Mouse (Mus musculus) granulocyte monocyte progenitor cell, adult 5-6 weeks (primary cell): ENCODE results near the gene Ptpn13. TPM values are rescaled to one million over a fixed set of nuclear protein-coding genes. Genes with fewer than 3 reads are reported as not detected.

Experiments
- ATAC-seq: replicated peaks from 2 replicates; pipeline ENCODE4 v1.8.0; 2016; ENCODE audit warnings: mild to moderate bottlenecking, moderate TSS enrichment, inconsistent platforms; ENCODE audit not compliant: poor library complexity, severe bottlenecking
- total RNA-seq, 2 experiments: library from RNA; stranded (forward) in 1 of 2; stranded (reverse) in 1 of 2; fragments of 200-712, 200-1000 nt in 1 of 2; fragments of >200 nt in 1 of 2; fragmentation: Nextera tagmentation in 1 of 2; gene quantifications; 2 replicates each; pipeline ENCODE4 v1.2.3; 2014 to 2017

Gene Ptpn13
- total RNA-seq (2014; fragmentation: Nextera tagmentation) (not detected in 2 replicates), total RNA-seq (2017) (not detected in 2 replicates)

GRCm38 (mm10) chr5:103424678-103425319 is at the start of gene Ptpn13:
Gene Ptpn13 (plus strand): TSS chr5:103425192.
- ATAC-seq = peak; percentile 92

GRCm38 (mm10) chr5:103375226-103375625 is 49.8 kb upstream of the Ptpn13 start:
- ATAC-seq = no peak

GRCm38 (mm10) chr5:103376354-103377295 is 48.4 kb upstream of the Ptpn13 start:
- peak; percentile 51; the same call in 1 of the 2 replicates for ATAC-seq

- peak; percentile 26 for ATAC-seq
Measured at GRCm38 (mm10) chr5:103377493-103378130, 47.4 kb upstream of the Ptpn13 start.

- no peak for ATAC-seq
Measured at GRCm38 (mm10) chr5:103380785-103381527, 44.0 kb upstream of the Ptpn13 start.

GRCm38 (mm10) chr5:103382951-103383350 is 42.0 kb upstream of the Ptpn13 start:
- no peak for ATAC-seq

GRCm38 (mm10) chr5:103384021-103384420 is 41.0 kb upstream of the Ptpn13 start:
- ATAC-seq = no peak

GRCm38 (mm10) chr5:103387540-103388026 is 37.4 kb upstream of the Ptpn13 start:
- no peak for ATAC-seq

GRCm38 (mm10) chr5:103389415-103389814 is 35.6 kb upstream of the Ptpn13 start:
- ATAC-seq = peak; percentile 96

- no peak for ATAC-seq
Measured at GRCm38 (mm10) chr5:103393220-103393619, 31.8 kb upstream of the Ptpn13 start.

- ATAC-seq = no peak
Measured at GRCm38 (mm10) chr5:103393752-103394151, 31.2 kb upstream of the Ptpn13 start.

- ATAC-seq = no peak
Measured at GRCm38 (mm10) chr5:103395683-103396082, 29.3 kb upstream of the Ptpn13 start.

- ATAC-seq = no peak
Measured at GRCm38 (mm10) chr5:103397429-103397828, 27.6 kb upstream of the Ptpn13 start.

- ATAC-seq = no peak
Measured at GRCm38 (mm10) chr5:103404213-103404968, 20.6 kb upstream of the Ptpn13 start.

- no peak for ATAC-seq
Measured at GRCm38 (mm10) chr5:103405921-103406320, 19.1 kb upstream of the Ptpn13 start.

GRCm38 (mm10) chr5:103412020-103412747 is 12.8 kb upstream of the Ptpn13 start:
- ATAC-seq = no peak

GRCm38 (mm10) chr5:103414542-103414941 is 10.4 kb upstream of the Ptpn13 start:
- no peak for ATAC-seq

GRCm38 (mm10) chr5:103418009-103418408 is 7.0 kb upstream of the Ptpn13 start:
- ATAC-seq = no peak

- no peak for ATAC-seq
Measured at GRCm38 (mm10) chr5:103418886-103419285, 6.1 kb upstream of the Ptpn13 start.
